Mouse (Mus musculus) embryo, embryonic 10 days (tissue): Measurements from ENCODE around the gene Gm37240.
A peak's percentile ranks its signal among the peaks of the same experiment; 100 is the strongest.

Source experiments
- DNase-seq: peaks from one replicate; pipeline ENCODE4 v3.0.0-alpha.2; 2015; ENCODE audit warnings: low spot score

Gm37240 gene

GRCm38 (mm10) chr3:84645156-84646006 is 1241.9 kb downstream of the Gm37240 start:
- DNase-seq, result no peak

GRCm38 (mm10) chr3:84642942-84643341 is 1244.4 kb downstream of the Gm37240 start:
- DNase-seq, result no peak

GRCm38 (mm10) chr3:84641391-84641790 is 1245.9 kb downstream of the Gm37240 start:
- no peak for DNase-seq

GRCm38 (mm10) chr3:84640536-84640935 is 1246.8 kb downstream of the Gm37240 start:
- no peak for DNase-seq

DNA sequence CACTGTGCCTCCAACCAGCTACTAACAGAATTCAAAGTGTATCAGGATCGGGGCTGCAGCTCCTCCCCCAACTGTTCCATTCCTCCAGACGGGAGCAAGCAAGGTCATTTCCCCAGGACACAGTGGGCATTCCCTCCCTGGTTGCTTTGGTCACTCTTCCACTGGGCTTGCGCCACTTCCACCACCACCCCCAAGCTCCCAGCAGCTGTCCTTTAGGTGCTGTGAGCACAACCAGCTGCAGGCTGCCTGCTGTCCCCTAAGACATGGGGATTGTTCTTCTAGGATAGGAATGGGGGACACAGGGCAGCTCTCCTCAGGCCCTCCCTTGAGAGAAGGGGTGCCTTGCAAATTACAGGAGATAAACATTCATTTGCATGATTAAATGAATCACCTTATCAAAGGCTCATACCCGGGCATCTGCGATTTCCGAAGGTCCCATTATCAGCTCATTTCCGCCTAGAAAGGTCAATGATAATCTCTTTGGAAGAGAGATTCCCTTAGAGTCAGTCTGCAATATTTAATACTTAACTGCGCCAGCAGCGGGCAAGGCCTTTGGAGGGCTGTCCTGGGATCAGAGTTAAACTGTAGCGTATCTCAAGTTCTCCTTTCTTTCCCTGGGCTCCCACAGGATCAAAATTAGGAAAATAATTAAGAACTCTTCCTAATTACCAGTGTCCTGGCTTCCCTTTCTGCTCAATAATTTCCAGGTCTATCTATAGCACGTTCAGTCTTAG is 1247.4 kb downstream of the Gm37240 start:
- DNase-seq, result no peak

- no peak for DNase-seq
Observed at GRCm38 (mm10) chr3:84638858-84639257, 1248.5 kb downstream of the Gm37240 start.

GRCm38 (mm10) chr3:84637890-84638578 is 1249.3 kb downstream of the Gm37240 start:
- no peak for DNase-seq

DNA sequence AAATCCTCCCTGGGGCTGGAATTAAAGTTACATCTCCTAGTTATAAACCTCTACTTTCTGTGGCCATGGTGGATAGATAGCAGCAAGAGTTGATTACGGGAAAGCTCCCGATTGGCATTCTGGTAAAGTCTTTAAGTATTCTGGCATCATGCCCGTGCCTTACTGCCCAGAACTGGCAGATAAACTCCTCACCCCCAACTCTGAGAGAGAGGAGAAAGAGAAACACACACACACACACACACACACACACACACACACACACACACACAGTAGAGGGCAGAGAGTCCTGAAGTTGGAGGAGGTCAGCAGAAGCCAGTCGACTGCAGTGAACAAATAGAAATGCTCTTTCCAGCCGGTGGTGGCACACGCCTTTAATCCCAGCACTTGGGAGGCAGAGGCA is 1250.2 kb downstream of the Gm37240 start:
- no peak for DNase-seq

DNA sequence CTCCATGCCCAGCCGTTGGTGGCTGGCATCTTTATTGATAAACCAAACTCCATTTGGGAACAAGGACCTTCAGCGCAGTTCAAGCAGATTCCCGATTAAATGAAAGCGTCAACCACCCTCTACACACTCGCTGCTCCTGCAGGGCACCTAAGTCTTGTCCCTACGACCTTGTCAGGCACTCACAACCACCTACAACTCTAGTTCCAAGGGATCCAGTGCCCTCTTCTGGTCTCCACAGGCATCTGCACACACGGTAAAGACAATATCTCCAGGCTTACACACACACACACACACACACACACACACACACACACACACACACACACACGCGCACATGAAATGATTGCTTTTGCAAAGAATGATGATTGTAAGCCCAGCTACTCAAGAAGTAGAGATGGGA is 1255.7 kb downstream of the Gm37240 start:
- no peak for DNase-seq

DNA sequence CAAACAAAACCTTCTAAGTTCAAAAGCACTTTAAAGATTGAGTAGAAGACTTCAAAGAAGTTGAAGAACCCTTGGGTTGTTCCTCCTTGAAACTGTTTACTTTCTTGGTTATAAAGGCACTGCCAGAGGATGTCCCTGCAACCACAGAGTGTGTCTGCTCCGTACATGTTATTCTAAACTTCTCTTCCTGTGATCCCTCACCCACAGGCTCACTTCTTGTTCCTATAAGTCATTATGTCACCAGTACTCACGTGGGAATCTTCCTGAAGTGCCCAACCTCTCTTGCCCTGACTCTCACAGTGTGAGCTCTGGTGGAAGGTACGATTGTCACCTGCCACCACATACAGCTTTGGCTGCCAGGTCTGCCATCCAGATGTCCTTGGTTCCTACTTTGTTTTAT is 1265.3 kb downstream of the Gm37240 start:
- DNase-seq, result no peak

DNA sequence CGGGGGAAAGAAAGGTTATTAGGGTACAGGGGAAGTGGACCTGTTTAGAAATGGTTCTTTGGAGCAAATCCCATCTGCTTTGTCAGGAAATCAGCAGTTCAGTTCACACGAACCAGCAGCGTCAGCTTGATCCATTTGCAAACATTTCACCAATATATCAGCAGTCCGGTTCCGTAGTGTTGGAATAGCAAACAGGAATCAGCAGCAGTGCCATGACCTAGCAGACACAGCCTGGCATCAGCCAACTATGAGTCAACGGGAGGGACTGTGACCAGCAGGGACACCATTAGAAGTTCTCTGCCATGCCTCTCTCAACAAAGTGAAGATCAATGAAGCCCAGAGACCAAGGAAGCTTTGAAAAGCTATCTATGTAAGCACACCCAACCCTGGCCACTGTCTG is 1267.6 kb downstream of the Gm37240 start:
- DNase-seq, result no peak

DNA sequence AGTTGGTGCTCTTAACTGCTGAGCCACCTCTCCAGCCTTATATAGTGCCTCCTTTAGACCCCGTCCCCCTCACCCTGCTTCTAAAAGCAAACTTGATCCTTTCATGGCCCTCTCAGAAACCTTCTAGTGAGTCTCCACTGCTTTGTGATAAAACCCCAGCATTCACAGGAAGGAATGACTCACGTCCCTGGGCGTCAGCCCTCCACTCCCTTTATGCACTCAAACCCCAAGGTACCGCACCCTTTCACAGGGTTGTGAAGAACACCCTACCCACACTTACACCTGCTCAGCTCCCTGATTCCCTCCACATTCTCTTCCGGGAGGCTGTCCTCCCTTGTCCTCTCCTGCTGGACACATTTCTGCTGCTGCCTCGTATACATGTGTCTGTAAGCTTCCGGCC is 1268.3 kb downstream of the Gm37240 start:
- DNase-seq, result no peak

DNA sequence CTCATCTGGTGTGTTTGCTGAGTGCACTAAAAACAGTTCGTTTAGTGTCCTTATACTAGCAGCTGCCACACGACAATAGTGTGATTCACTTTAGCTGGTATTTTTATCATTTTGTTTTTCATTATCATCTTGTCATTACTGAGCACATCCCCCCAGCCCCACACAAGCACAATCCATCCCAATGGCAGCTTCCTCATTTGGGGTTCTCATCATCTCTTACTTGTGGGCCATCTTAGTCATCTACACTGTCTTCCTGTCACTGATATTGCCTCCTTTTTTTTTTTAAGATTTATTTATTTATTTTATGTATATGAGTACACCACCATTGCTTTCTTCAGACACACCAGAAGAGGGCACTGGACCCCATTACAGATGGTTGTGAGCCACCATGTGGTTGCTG is 1268.7 kb downstream of the Gm37240 start:
- DNase-seq, result no peak

DNA sequence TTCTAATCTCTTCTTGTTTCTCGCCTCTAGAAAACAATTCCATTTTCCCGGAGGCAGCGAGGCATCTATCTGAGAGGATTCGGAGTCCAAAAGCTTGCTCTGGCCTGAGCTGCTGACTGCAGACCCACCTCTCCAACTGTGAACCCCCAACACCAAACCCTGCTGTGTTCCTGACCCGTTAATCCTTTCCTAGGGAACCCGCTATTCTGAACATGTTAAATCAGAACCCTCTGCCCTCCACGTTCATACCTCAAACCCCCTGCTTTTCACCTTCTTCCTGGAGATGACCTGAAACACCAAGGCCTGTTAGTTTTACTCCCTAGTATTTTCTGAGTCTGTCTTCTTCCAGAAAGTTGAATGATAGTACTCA is 1271.5 kb downstream of the Gm37240 start:
- no peak for DNase-seq

DNA sequence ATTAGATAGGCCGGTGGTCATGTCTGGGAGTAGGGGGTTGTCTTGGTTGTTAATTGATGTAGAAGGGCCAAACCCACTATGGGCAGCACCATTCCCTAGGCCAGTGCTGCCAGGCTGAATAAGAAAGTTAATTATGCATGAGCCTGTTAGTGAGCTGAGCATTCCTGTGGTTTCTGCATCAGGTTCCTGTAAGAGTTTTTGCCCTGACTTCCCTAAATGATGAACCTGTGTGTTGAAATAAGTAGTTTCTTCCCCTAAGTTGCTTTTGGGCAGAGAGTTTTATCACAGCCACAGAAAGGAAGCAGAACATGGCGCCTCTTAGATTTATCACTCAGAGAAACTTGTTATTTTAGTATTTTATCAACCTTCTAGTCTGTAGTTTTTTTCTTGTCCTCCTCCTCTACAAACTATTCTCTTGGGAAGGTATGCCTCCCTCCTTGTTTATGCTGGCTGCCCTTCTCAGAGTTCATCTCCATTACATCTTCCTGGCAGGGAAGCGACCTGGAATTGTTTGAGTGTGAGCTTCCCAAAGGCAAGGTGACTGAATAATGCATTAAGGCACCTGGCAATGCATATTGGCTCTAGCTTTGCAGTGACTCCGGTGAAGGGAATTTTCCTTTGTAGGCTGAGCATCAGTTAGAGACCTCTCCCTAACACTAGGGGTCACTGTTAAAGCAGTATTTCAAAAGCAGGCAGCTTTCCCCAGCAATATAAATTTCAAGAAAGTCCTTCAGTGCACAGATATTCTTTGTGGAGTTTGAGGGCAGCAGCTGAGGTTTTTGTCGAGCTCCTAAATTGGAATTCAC is 1272.1 kb downstream of the Gm37240 start:
- peak; percentile 76 for DNase-seq

DNA sequence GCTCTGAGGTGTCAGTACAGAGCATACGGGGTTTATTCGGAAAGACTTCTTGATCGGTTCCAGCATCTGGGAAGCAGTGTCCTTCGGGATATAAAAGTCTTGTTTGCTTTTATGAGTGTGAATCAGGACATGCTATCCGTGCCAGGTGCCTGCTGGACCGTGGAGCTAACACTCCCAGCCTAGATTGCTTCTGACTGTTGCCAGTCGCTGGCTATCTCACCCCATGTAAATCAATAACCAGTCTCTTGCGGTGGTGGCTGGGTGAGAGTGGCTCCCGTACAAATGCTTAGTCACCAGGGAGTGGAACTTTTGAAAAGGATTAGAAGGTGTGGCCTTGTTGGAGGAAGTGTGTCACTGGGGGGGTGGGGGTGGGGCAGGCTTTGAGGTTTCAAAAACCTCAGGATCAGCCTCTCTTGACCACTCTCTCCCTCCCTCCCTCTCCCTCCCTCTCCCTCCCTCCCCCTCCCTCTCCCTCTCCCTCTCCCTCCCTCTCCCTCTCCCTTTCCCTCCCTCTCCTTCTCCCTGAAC is 1277.1 kb downstream of the Gm37240 start:
- DNase-seq, result no peak

DNA sequence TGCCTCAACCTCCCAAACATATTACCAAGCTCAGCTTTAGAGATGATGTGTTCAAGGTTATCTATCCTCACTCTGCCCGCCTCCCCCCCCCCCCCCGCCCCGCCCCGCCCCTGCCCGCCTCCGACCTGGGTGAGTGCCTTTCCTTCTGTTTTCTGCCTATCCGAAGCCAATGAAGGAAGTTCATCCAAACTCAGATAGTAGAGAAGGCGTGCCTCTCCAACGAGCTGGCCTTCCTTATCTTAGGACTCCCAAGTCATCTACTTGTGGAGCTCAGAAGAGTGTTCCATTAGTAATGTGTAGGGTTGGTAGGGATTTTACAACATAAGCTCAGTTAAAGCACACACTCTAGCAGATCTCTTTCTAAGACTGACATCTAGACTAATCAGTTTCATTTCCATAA is 1284.1 kb downstream of the Gm37240 start:
- no peak for DNase-seq

GRCm38 (mm10) chr3:84602759-84603158 is 1284.6 kb downstream of the Gm37240 start:
- no peak for DNase-seq

- no peak for DNase-seq
Observed at GRCm38 (mm10) chr3:84601870-84602495, 1285.3 kb downstream of the Gm37240 start.

GRCm38 (mm10) chr3:84598756-84599155 is 1288.6 kb downstream of the Gm37240 start:
- DNase-seq, result no peak

- DNase-seq, result no peak
Observed at GRCm38 (mm10) chr3:84597996-84598734, 1289.2 kb downstream of the Gm37240 start.
